Mouse (Mus musculus): Measurements from ENCODE around the gene Wfdc17.

DNA sequence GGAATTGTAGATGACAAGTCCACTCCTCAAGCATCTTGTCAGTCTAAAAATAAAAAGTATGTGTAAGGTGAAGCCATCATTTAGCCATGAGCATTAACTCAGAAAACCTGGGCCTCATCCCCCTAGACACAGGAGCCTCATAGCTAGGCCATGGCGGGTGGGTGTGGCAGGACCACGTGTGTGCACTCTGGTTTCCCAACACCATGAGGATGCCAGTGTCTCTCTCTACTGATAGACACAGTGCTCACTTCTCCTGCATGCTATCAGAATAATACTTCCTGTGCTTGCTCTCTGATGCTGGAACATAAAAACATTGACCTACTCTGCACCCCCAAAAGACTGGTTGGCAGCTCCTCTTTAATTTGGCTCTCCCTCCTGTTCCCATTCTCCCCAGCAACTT, 32.1 kb downstream of the Wfdc17 start:
- no peak for TF ChIP-seq CTCF (IDR thresholded peaks at IDR 0.05; ENCODE audit: control insufficient read depth, insufficient read depth, insufficient read length)
- TF ChIP-seq USF1 (IDR thresholded peaks at IDR 0.05; ENCODE audit: low read depth) = no peak
- TF ChIP-seq FOSL1 (IDR thresholded peaks at IDR 0.05; ENCODE audit: insufficient read depth, low read length, poor library complexity, severe bottlenecking) = no peak
- no peak for TF ChIP-seq MAX (IDR thresholded peaks at IDR 0.05)
- no peak for TF ChIP-seq MYOD1 (IDR thresholded peaks at IDR 0.05; ENCODE audit: control insufficient read depth, insufficient read length, low read depth)
- no peak for TF ChIP-seq MYOG (IDR thresholded peaks at IDR 0.05; ENCODE audit: control insufficient read depth, extremely low read depth, insufficient read length)
